Mouse (Mus musculus): Measurements from ENCODE around the gene Scn3b. TPM values are rescaled to one million over a fixed set of nuclear protein-coding genes. Genes with fewer than 3 reads are reported as not detected.
A peak's percentile ranks its signal among the peaks of the same experiment; 100 is the strongest.

Scn3b gene
- total and polyA plus RNA-seq, 2 experiments from 2014 or later: 109 to 159 TPM

- H3K4me2 ChIP-seq (ENCODE audit: low read depth, low read length): no peak overlapping the region
- H3K4me3 ChIP-seq (ENCODE audit: low read length): no peak overlapping the region
- H3K9me3 ChIP-seq (ENCODE audit: low read length): no peaks in the 10 kb centered on the region
- no peak overlapping the region for H3K27ac ChIP-seq
- DNase-seq (ENCODE audit: low spot score) (peak; percentile 27), ATAC-seq (peak; percentile 66)
- H3K4me1 ChIP-seq (ENCODE audit: insufficient read depth, low read length): no peaks in the 10 kb centered on the region
- H3K9ac ChIP-seq (replicated peaks; ENCODE audit: low read length): no peak overlapping the region
- H3K27me3 ChIP-seq (ENCODE audit: insufficient read depth, low read length): no peaks in the 10 kb centered on the region
- no peak for TF ChIP-seq CTCF (IDR thresholded peaks at IDR 0.05; ENCODE audit: low read depth)
- peaks cover 83% of the 10 kb centered on the region for H3K36me3 ChIP-seq (ENCODE audit: insufficient read depth, low read length)
- 47% methylated on average over 3 of the region's 3 CpGs for WGBS
These were observed 38.3 kb downstream of the Scn3b start for GRCm38 (mm10) chr9:40307311-40307710.

GRCm38 (mm10) chr9:40309876-40310275 lies 40.9 kb downstream of the Scn3b start:
- no peak for TF ChIP-seq CTCF (IDR thresholded peaks at IDR 0.05; ENCODE audit: low read depth)
- DNase-seq (ENCODE audit: low spot score) (no peak), ATAC-seq (no peak)
- Histone ChIP-seq H3K27me3 (ENCODE audit: insufficient read depth, low read length) (no peaks in the 10 kb centered on the region), H3K4me3 (ENCODE audit: low read length) (no peak overlapping the region), H3K4me1 (ENCODE audit: insufficient read depth, low read length) (no peaks in the 10 kb centered on the region), H3K9ac (replicated peaks; ENCODE audit: low read length) (no peak overlapping the region), H3K4me2 (ENCODE audit: low read depth, low read length) (no peak overlapping the region), H3K27ac (no peak overlapping the region), H3K9me3 (ENCODE audit: low read length) (no peaks in the 10 kb centered on the region), H3K36me3 (ENCODE audit: insufficient read depth, low read length) (peaks cover 81% of the 10 kb centered on the region)
- 95% methylated on average over 6 of the region's 6 CpGs for WGBS

DNA sequence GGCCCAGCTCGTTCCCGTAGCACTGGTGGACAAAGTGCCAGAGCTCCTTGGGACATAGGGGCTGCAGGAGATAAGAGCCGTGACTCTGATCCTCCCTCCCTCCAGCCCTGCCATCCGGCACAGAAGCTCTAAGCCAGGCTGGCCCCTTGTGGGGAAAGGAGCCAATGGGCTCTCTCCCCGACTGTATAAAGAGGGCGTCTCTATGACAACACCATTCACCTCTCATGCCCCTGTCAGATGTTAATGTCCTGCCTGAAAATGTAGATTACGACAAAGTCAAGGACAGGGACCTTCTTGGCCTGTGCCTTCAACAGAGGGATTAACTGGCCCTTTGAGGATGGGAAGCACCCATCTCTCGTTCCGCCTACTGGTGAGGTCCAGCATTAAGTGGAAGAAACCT lies 42.8 kb downstream of the Scn3b start:
- H3K36me3 ChIP-seq (ENCODE audit: insufficient read depth, low read length): peaks cover 72% of the 10 kb centered on the region
- DNase-seq (ENCODE audit: low spot score): no peak
- no peak for TF ChIP-seq CTCF (IDR thresholded peaks at IDR 0.05; ENCODE audit: low read depth)
- ATAC-seq: no peak
- no peaks in the 10 kb centered on the region for H3K4me1 ChIP-seq (ENCODE audit: insufficient read depth, low read length)
- no peak overlapping the region for H3K4me3 ChIP-seq (ENCODE audit: low read length)
- H3K9me3 ChIP-seq (ENCODE audit: low read length): no peaks in the 10 kb centered on the region
- H3K27me3 ChIP-seq (ENCODE audit: insufficient read depth, low read length): no peaks in the 10 kb centered on the region
- H3K4me2 ChIP-seq (ENCODE audit: low read depth, low read length): no peak overlapping the region
- H3K9ac ChIP-seq (replicated peaks; ENCODE audit: low read length): no peak overlapping the region
- WGBS: 56% methylated on average over 9 of the region's 9 CpGs
- no peak overlapping the region for H3K27ac ChIP-seq

- 0 out of 2 replicates have a peak, but pooled peaks cover 8% of the 10 kb centered on the region for H3K4me1 ChIP-seq (ENCODE audit: insufficient read depth, low read length)
- no peak for DNase-seq (ENCODE audit: low spot score)
- no peak for ATAC-seq
- WGBS: 80% methylated on average over 9 of the region's 9 CpGs
- no peak overlapping the region for H3K4me2 ChIP-seq (ENCODE audit: low read depth, low read length)
- H3K9ac ChIP-seq (replicated peaks; ENCODE audit: low read length): no peak overlapping the region
- TF ChIP-seq CTCF (IDR thresholded peaks at IDR 0.05; ENCODE audit: low read depth): no peak
- H3K4me3 ChIP-seq (ENCODE audit: low read length): no peak overlapping the region
- H3K36me3 ChIP-seq (ENCODE audit: insufficient read depth, low read length): peaks cover 42% of the 10 kb centered on the region
- no peaks in the 10 kb centered on the region for H3K9me3 ChIP-seq (ENCODE audit: low read length)
- H3K27ac ChIP-seq: no peak overlapping the region
- no peaks in the 10 kb centered on the region for H3K27me3 ChIP-seq (ENCODE audit: insufficient read depth, low read length)
These were observed 48.0 kb downstream of the Scn3b start for GRCm38 (mm10) chr9:40316865-40317660.

DNA sequence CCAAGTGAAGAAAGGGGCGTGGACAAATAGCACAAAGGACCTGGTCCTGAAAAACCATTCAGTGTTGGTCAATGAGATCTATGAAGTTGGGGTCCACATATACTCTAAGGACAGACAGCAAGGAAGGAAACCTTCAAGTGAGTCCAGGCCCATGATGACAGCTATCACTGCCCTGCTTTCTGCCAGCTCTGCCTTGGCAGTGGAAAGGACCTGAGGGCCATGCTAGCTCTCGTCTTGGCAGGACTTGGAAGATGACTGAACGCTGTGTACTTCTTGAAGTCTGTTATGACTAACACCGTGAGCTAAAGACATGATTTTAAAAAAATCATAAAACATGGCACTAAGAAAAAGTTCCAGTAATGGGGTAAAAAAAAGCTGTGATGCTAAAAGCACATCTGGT lies 48.7 kb downstream of the Scn3b start:
- H3K9ac ChIP-seq (replicated peaks; ENCODE audit: low read length): no peak overlapping the region
- no peaks in the 10 kb centered on the region for H3K9me3 ChIP-seq (ENCODE audit: low read length)
- H3K4me3 ChIP-seq (ENCODE audit: low read length): no peak overlapping the region
- ATAC-seq: no peak
- H3K4me1 ChIP-seq (ENCODE audit: insufficient read depth, low read length): 0 out of 2 replicates have a peak, but pooled peaks cover 8% of the 10 kb centered on the region
- no peak for TF ChIP-seq CTCF (IDR thresholded peaks at IDR 0.05; ENCODE audit: low read depth)
- H3K27ac ChIP-seq: no peak overlapping the region
- WGBS: 89% methylated on average over 4 of the region's 4 CpGs
- DNase-seq (ENCODE audit: low spot score): no peak
- H3K27me3 ChIP-seq (ENCODE audit: insufficient read depth, low read length): no peaks in the 10 kb centered on the region
- H3K36me3 ChIP-seq (ENCODE audit: insufficient read depth, low read length): peaks cover 37% of the 10 kb centered on the region
- H3K4me2 ChIP-seq (ENCODE audit: low read depth, low read length): no peak overlapping the region

DNA sequence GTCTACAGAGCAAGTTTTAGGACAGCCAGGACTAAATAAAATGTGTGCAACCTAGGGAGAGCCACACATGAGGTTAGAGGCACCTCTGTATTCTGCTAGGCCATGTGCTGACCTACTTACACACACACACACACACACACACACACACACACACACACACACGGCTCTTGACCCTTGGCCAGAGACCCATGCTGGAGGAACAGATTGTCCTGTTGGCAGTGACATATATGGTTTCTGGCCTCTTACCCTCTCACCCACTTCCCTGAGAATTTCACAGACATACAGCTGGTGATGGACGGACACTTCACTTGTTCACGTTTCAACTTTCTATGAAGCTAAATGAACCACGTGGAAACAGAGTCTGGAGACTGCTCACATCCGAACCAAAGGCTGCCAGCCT lies 49.8 kb downstream of the Scn3b start:
- Histone ChIP-seq H3K27ac (no peak overlapping the region), H3K4me1 (ENCODE audit: insufficient read depth, low read length) (0 out of 2 replicates have a peak, but pooled peaks cover 8% of the 10 kb centered on the region), H3K36me3 (ENCODE audit: insufficient read depth, low read length) (peaks cover 27% of the 10 kb centered on the region), H3K9me3 (ENCODE audit: low read length) (no peaks in the 10 kb centered on the region), H3K4me2 (ENCODE audit: low read depth, low read length) (no peak overlapping the region), H3K27me3 (ENCODE audit: insufficient read depth, low read length) (no peaks in the 10 kb centered on the region), H3K9ac (replicated peaks; ENCODE audit: low read length) (no peak overlapping the region), H3K4me3 (ENCODE audit: low read length) (no peak overlapping the region)
- ATAC-seq: no peak
- no peak for TF ChIP-seq CTCF (IDR thresholded peaks at IDR 0.05; ENCODE audit: low read depth)
- DNase-seq (ENCODE audit: low spot score): no peak
- 76% methylated on average over 5 of the region's 5 CpGs for WGBS

DNA sequence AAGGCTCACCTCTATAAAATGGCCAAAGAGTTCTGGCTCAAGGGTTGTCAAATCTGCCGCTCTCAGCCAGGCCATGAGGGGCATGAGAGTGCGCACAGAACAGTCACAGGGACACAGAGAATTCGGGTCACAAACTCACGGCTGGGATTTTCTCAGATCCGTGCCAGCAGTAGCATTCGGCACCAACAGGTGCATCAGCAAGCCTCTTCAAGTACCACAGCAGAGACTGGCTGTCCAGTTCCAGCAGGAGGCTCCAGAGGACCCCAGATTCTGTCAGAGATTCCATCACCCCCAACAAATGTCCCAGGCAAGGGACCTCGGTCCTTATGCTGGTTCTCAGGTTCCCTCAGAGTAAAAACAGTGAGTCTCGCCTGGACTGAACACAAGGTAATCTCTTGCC lies 51.4 kb downstream of the Scn3b start:
- no peak for TF ChIP-seq CTCF (IDR thresholded peaks at IDR 0.05; ENCODE audit: low read depth)
- DNase-seq (ENCODE audit: low spot score) (no peak), ATAC-seq (no peak)
- whole genome bisulfite sequencing: 80% methylated on average over 8 of the region's 8 CpGs
- Histone ChIP-seq H3K9ac (replicated peaks; ENCODE audit: low read length) (no peak overlapping the region), H3K27me3 (ENCODE audit: insufficient read depth, low read length) (no peaks in the 10 kb centered on the region), H3K4me1 (ENCODE audit: insufficient read depth, low read length) (0 out of 2 replicates have a peak, but pooled peaks cover 8% of the 10 kb centered on the region), H3K27ac (peak overlapping the region; percentile 70), H3K9me3 (ENCODE audit: low read length) (no peaks in the 10 kb centered on the region), H3K4me3 (ENCODE audit: low read length) (no peak overlapping the region), H3K4me2 (ENCODE audit: low read depth, low read length) (no peak overlapping the region), H3K36me3 (ENCODE audit: insufficient read depth, low read length) (peaks cover 20% of the 10 kb centered on the region)

Measured in hindbrain, postnatal 0 days (tissue).